Mouse (Mus musculus) spleen, adult 2 months (tissue): ENCODE results near the gene Atg4a.

Experiments used
- CTCF ChIP-seq: fragments of 200-500 bp; IDR thresholded peaks from 2 replicates; pipeline ENCODE4 v1.5.1; 2011; ENCODE audit warnings: mild to moderate bottlenecking, inconsistent platforms; ENCODE audit not compliant: insufficient read depth, insufficient read length, insufficient replicate concordance; ENCODE audit errors: extremely low read depth
- POLR2A ChIP-seq: fragments of 200-500 bp; IDR thresholded peaks from 2 replicates; pipeline ENCODE4 v1.6.1; 2011; ENCODE audit warnings: low read depth, low read length, inconsistent platforms

GRCm38 (mm10) chrX:141195036-141195435 is 238.3 kb downstream of the Atg4a start:
- TF ChIP-seq POLR2A (no peak), CTCF (no peak)
